Mouse (Mus musculus) left cerebral cortex, postnatal 4 days (tissue): Measurements from ENCODE around the gene Gm10031. TPM values are rescaled to one million over a fixed set of nuclear protein-coding genes. Genes with fewer than 3 reads are reported as not detected.
A peak's percentile ranks its signal among the peaks of the same experiment; 100 is the strongest.
"Not testable (repeated sequence)": the region's sequence is repeated elsewhere in the genome, so short reads cannot be mapped to it uniquely, and the experiment has no call there.

Experiments
- DNase-seq: peaks from one replicate; pipeline ENCODE4 v3.0.0-alpha.2; 2022
- intact Hi-C: fragments of 180-260 bp; cut with DNase I; formaldehyde crosslinking; loops from one replicate; pipeline ENCODE4 v1.15.1; 2025
- total RNA-seq, 2 experiments: library from RNA; stranded (reverse); gene quantifications; 2 replicates each; pipeline ENCODE4 v1.2.3; 2021

The Gm10031 gene
- total RNA-seq, result 10 to 100 TPM; 50.2 to 54.7 TPM

- intact Hi-C loops, DNase-seq: not testable (repeated sequence)
Measured at GRCm38 (mm10) chr1:156523842-156524241, at the start of gene Gm10031. TSS of gene Gm10031 (plus strand) at chr1:156524012.

DNA sequence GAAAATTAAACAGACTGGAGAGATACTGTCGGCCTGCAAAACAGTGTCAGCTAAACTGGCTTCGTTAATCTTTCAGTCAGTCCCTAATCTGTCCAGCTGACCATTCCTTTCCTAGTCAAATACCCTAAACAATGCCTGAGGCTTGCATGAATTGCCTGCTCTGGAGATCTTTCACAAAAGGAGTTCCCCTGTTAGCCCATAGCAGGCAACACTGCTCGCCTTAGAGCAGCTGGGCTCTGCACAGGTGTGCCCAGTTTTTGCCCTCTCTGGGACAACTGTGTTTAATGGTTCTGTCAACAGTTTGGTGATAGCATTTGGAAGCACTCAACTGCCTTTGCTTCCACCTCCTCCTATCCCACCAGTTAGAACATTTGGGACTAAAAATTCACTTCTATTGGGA is 49.0 kb upstream of the Gm10031 start:
- intact Hi-C loops, result no loop called here

GRCm38 (mm10) chr1:156476016-156476415 is 47.8 kb upstream of the Gm10031 start:
- no peak for DNase-seq
- intact Hi-C loops, result no loop called here

More for the DNA sequence above, 49.0 kb upstream of the Gm10031 start:
- no peak for DNase-seq

- intact Hi-C loops, result no loop called here
- DNase-seq, result no peak
Measured at GRCm38 (mm10) chr1:156476535-156476934, 47.3 kb upstream of the Gm10031 start.

GRCm38 (mm10) chr1:156481826-156482225 is 42.0 kb upstream of the Gm10031 start:
- no peak for DNase-seq
- intact Hi-C loops, result no loop called here

DNA sequence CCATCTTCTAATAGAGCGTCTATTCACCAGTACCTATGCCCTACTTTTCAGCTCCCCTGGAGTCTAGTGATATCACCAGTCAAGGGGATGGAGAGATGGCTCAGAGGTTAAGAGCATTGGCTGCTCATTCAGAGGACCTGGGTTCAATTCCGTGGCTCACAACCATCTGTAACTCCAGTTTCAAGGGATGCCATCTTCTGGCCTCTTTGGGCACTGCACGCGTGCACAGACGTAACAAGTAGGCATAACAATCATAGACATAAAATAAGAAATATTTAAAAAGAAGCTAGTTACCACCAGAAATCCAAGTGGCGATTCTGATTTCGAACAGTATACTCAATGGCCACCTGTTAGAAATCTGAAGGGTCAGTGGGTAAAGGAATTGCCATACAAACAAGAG is 36.3 kb upstream of the Gm10031 start:
- intact Hi-C loops, result no loop called here
- DNase-seq, result no peak

- intact Hi-C loops, result no loop called here
- no peak for DNase-seq
Measured at GRCm38 (mm10) chr1:156488031-156488430, 35.8 kb upstream of the Gm10031 start.

DNA sequence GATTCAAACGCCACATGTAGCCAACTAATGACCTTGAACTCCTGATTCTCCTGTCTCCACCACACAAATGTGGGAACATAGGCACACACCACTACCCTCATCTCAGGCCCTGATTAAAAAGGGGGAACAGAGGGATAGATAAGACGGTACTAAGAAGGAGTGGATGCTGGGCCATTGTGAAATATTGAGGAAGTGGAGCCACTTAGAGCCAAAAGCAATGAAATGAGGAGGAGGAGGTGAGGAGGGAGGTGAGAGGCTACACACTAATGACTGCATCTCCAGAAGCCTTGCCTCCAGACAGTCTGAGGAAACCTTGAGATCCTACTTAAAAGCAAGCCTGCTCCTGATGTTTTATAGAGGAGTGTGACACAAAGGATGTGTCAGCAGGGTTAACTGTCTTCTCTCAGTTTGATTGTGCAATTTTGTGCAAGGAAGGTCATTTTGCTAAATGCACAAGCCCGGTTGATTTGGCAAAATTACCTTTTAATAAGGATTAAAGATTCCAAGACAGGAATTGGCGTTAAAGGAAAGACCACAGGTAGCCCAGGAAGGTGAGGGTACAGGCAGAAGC is 32.5 kb upstream of the Gm10031 start:
- DNase-seq, result no peak
- intact Hi-C loops, result no loop called here

GRCm38 (mm10) chr1:156495025-156495424 is 28.8 kb upstream of the Gm10031 start:
- intact Hi-C loops, result no loop called here
- no peak for DNase-seq

GRCm38 (mm10) chr1:156496910-156497309 is 26.9 kb upstream of the Gm10031 start:
- intact Hi-C loops, result no loop called here

GRCm38 (mm10) chr1:156504945-156505523 is 18.8 kb upstream of the Gm10031 start:
- DNase-seq, result no peak
- intact Hi-C loops, result no loop called here

More at GRCm38 (mm10) chr1:156496910-156497309, 26.9 kb upstream of the Gm10031 start:
- no peak for DNase-seq

- no peak for DNase-seq
- intact Hi-C loops, result no loop called here
Measured at GRCm38 (mm10) chr1:156505901-156506300, 17.9 kb upstream of the Gm10031 start.

DNA sequence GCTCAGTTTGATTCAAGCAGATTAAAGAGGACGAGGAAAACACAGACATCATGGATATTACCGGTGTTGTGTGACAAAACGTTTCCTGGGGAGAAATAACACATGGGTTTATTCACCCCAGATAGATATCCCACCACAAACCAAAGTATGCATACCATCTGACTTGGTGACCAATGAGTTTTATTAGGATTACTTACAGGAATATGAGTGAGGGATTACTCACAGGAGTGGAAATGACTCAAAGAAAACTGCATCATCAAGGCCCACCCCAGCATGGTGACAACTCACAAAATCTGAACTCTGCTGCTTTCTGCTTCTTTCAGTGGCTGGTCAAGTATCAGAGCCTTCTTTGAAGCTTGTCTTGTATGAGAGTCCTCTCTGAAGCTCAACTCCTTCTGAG is 16.1 kb upstream of the Gm10031 start:
- no peak for DNase-seq
- intact Hi-C loops, result no loop called here

DNA sequence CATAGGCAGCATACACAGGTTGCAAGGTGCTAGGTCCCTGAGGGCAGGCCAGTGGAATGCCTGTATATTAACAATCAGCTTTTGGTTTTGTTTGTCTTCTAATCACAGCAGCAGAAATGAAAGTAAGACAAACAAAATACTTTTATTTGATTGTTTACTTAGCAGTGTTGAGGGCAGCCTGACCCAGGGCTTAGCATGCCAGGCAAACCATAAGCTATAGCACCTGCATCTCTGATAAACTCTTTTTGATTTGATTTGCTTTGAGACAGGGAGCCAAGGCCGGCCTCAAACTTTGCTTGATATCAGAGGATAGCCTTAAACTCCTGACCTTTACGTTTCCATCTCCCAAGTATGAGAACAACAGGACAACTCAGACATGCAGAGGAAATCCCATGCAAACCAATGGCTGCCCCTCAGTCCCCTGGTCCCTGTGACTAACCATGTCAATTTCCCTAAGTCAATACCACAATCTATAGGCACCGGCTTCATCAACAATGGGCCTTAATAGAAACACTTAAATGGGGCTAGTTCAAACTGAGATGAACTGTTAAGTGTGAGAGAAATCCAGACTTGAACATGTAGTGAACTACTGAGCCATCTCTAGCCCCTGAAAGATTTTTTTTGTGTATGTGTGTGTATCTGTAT is 3.6 kb upstream of the Gm10031 start:
- intact Hi-C loops, result no loop called here
- DNase-seq, result no peak

GRCm38 (mm10) chr1:156521796-156522517 is 1.9 kb upstream of the Gm10031 start:
- intact Hi-C loops, result no loop called here

DNA sequence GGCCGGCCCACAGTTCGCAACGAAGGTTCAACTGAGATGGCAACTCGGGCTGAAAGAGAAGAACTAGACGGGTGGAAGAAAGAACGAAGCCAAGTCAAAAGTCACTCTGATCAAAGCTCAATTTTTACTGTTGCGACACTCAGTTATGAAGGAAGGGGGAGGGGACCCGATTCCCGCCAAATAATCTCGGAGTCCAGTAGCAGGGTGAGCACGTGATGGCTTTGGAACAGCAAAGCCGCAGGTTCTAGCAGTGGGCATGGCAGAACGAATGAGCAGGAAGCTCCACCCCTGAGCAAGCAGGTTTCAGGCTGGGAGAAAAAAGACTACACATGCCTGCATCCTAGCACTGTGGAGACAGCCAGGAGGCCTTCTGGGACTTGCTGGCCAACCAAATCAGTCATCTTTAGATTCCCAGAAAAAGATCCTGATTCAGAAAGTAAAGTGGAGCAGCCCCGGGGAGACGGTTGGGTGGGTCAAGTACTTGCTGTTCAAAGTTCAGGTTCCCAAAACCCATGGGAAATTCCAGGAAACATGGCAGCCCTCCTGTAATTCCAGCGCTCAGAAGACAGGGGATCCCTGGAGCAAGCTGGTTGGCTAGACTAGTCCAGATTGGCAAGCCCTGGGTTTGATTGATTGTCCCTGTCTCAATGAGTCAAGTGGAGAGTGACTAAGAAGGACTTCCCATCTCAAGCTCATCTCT is 8.8 kb downstream of the Gm10031 start:
- DNase-seq, intact Hi-C loops: not testable (repeated sequence)

More at GRCm38 (mm10) chr1:156521796-156522517, 1.9 kb upstream of the Gm10031 start:
- DNase-seq, result peak; percentile 5

- intact Hi-C loops, result no loop called here
Measured at GRCm38 (mm10) chr1:156533483-156533882, 9.7 kb downstream of the Gm10031 start.

DNA sequence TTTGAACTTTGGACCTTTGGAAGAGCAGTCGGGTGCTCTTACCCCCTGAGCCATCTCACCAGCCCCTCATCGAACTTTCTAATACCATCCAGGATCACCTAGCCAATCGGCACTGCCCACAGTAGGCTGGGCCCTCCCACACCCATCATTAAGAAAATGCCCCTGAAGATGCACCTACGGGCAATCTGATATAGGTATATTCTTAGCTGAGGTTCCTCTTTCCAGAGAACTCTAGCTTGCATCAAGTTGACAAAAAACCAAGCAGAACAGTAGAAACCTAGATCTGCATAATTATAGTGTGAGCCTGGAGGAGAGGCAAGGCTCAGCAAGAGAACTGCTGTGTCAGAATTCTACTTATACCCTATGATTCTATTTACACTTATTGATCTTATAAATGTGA is 10.1 kb downstream of the Gm10031 start:
- DNase-seq, result no peak
- intact Hi-C loops, result no loop called here

More at GRCm38 (mm10) chr1:156533483-156533882, 9.7 kb downstream of the Gm10031 start:
- no peak for DNase-seq

GRCm38 (mm10) chr1:156537031-156537430 is 13.2 kb downstream of the Gm10031 start:
- DNase-seq, result no peak
- intact Hi-C loops, result loop anchor here (5.0 kb wide), 1 partner anchor 455 kb away; no protein-coding TSS in a partner anchor

- intact Hi-C loops, result loop anchor here (5.0 kb wide), 1 partner anchor 455 kb away; no protein-coding TSS in a partner anchor
- no peak for DNase-seq
Measured at GRCm38 (mm10) chr1:156537701-156538100, 13.9 kb downstream of the Gm10031 start.

- intact Hi-C loops, result loop anchor here (5.0 kb wide), 1 partner anchor 456 kb away; no protein-coding TSS in a partner anchor
- no peak for DNase-seq
Measured at GRCm38 (mm10) chr1:156538382-156538781, 14.6 kb downstream of the Gm10031 start.
